Mouse (Mus musculus): ENCODE results near the gene Cyp2d26.

Cyp2d26 gene

DNA sequence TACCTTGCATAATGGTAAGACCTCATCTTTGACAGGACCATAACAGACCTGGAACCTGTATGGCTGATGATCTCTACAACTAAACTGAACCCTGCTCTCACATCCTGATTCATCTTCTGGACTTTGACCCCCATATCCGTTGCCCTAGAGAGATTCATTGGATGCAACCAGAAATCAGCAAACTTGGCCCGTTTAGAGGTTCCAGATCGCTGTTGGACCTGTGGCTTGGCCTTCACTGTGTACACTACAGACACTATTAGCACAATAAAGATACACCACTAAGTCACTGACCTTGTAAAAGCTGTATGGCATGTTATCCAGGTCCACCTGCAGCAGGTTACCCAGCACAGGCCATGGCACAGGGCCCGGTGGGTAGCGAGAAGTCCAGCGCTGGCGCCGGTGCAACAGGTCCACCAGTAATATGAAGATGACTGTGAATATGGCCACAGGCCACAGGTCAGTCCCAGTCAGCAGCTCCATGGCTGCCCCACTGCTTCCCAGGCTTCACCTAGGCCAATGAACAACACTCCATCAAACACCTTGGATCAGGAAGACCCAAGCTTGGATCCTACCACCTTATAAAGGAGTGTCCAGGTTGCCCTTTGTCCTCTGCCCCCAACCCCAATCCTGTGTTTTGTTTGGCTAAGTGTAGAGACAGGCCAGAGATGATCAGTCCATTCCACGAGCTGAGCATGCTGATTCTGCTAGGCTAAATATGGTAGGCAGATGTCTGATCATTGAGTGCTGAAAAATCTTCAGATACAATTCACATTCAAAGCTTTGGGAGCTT lies 30.3 kb downstream of the Cyp2d26 start, which contains the start of gene Cyp2d40:
Cyp2d40 (minus strand) TSS at position 553 of the 790 bp plus-strand sequence.
- no peak for DNase-seq (ENCODE audit: low read depth, low spot score)

DNA sequence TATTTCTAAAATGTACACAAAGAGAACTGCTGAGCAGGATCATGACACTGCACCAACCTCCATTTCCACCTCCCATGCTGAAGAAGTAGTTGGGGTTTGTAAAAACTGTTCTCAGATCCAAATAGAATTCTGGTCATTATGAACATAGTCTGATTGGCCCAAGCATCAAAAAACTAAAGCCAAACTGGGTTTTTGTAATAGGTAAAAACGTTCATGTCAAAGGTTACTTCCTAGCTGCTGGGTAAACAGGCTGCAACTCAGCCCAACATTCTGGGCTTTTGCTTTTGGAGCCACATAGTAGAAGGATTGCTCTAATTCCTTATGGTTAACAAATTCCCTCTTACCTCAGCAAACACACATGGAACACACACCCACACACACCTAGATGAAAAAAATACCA lies 46.0 kb downstream of the Cyp2d26 start:
- no peak for DNase-seq (ENCODE audit: low read depth, low spot score)

DNA sequence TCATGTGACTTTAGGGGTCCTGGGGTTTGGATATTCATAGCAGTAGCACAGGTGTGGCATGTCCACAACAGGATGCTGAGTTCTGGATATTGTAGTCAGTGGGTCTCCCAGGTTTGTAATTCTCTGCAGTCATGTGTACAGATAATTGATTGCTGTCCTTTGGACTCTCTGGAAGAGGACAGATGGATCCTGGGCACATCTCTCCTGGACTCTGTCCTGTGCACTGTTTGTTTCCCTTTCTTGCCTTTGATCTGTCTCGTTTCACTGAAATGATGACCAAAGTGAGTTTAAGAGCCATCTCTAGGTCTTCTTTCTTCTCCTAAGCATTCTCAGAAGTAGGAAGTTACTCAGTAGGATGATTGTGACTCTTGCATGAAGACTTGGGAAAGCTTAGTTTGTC lies 46.6 kb downstream of the Cyp2d26 start:
- DNase-seq (ENCODE audit: low read depth, low spot score): no peak
